Mouse (Mus musculus) liver, embryonic 14.5 days (tissue): ENCODE results near the gene Lbhd1. TPM values are rescaled to one million over a fixed set of nuclear protein-coding genes. Genes with fewer than 3 reads are reported as not detected.

ENCODE experiments used
- ATAC-seq: fragments of 200-750 bp; cut with Nextera tagmentation; 2 replicates; pipeline ENCODE4 v1.8.0; 2017; ENCODE audit warnings: moderate number of reproducible peaks, mild to moderate bottlenecking, moderate library complexity; ENCODE audit not compliant: insufficient read depth
- DNase-seq, 3 experiments: peaks; one replicate each; pipeline ENCODE4 v3.0.0-alpha.2; 2012 to 2013; ENCODE audit warnings: low read depth in 3 of 3, low spot score in 3 of 3
- H3K27ac ChIP-seq: fragments of 300-500 bp; sonication (generic); 2 replicates; pipeline ENCODE4 v1.5.1; 2014; ENCODE audit warnings: moderate library complexity, mild to moderate bottlenecking, control low read depth, inconsistent platforms
- H3K27me3 ChIP-seq: fragments of 300-500 bp; sonication (generic); 2 replicates; pipeline ENCODE4 v1.6.1; 2014; ENCODE audit warnings: mild to moderate bottlenecking, low read length, moderate library complexity; ENCODE audit not compliant: control insufficient read depth, insufficient read depth
- H3K36me3 ChIP-seq: fragments of 300-500 bp; sonication (generic); replicated peaks from 2 replicates; pipeline ENCODE4 v1.6.1; 2014; ENCODE audit warnings: low read depth; ENCODE audit not compliant: control insufficient read depth, insufficient read depth
- H3K4me1 ChIP-seq, 2 experiments: fragments of 200-500 bp in 1 of 2; fragments of 300-500 bp in 1 of 2; sonication (generic) in 1 of 2; replicated peaks; 2 replicates each; pipeline ENCODE4 v1.6.1; 2012 to 2014; ENCODE audit warnings: antibody characterized with exemption in 1 of 2, inconsistent platforms in 1 of 2, low read length in 1 of 2; ENCODE audit not compliant: control insufficient read depth in 2 of 2, insufficient read depth in 2 of 2
- H3K4me2 ChIP-seq: fragments of 300-500 bp; sonication (generic); 2 replicates; pipeline ENCODE4 v1.6.1; 2014; ENCODE audit warnings: low read depth, mild to moderate bottlenecking, control low read depth, moderate library complexity
- H3K4me3 ChIP-seq, 2 experiments: fragments of 200-500 bp in 1 of 2; fragments of 300-500 bp in 1 of 2; sonication (generic) in 1 of 2; 2 replicates each; pipeline ENCODE4 v1.5.1; 2012 to 2014; ENCODE audit warnings: low read depth in 2 of 2, low read length in 2 of 2, mild to moderate bottlenecking in 2 of 2, control low read depth in 1 of 2, inconsistent platforms in 1 of 2, moderate library complexity in 1 of 2; ENCODE audit not compliant: insufficient read depth in 1 of 2
- H3K9ac ChIP-seq: fragments of 300-500 bp; sonication (generic); replicated peaks from 2 replicates; pipeline ENCODE4 v1.6.1; 2014; ENCODE audit warnings: mild to moderate bottlenecking, control low read depth, moderate library complexity
- H3K9me3 ChIP-seq: fragments of 300-500 bp; sonication (generic); 2 replicates; pipeline ENCODE4 v1.6.1; 2016; ENCODE audit warnings: low read length, mixed read lengths; ENCODE audit not compliant: control insufficient read depth
- CTCF ChIP-seq: IDR thresholded peaks from 2 replicates; pipeline ENCODE4 v1.5.1; 2016; ENCODE audit warnings: antibody characterized with exemption, low read depth, control low read depth
- EP300 ChIP-seq: IDR thresholded peaks from 2 replicates; pipeline ENCODE4 v1.6.1; 2016; ENCODE audit warnings: antibody characterized with exemption, low read depth
- whole genome bisulfite sequencing: fragments of 180-500 bp; shearing (Covaris S2); extraction: QIAGEN DNeasy Blood & Tissue Kit; methylation state at CpG from one replicate; pipeline ENCODE4 v1.1.7; 2014; ENCODE audit not compliant: insufficient replicate concordance; 5-methylcytosine and 5-hydroxymethylcytosine counted together
- polyA plus RNA-seq, 2 experiments: library from polyadenylated mRNA; depleted of rRNA in 1 of 2; stranded (reverse) in 1 of 2; unstranded in 1 of 2; fragments of >200 nt; fragmentation: Nextera tagmentation in 1 of 2; extraction: Ambion mirVana in 1 of 2; gene quantifications; 2 replicates each; pipeline versions ENCODE4 v1.2.1 to v1.2.3; 2012 to 2014

The Lbhd1 gene
- polyA plus RNA-seq, 2 experiments, result 3.7 to 43.7 TPM

GRCm38 (mm10) chr19:8897865-8898495 lies 14.4 kb downstream of the Lbhd1 start, which contains the start of gene Ganab:
Gene Ganab, plus strand, starts transcription at chr19:8898071.
- under 1% methylated on average over 53 of the region's 53 CpGs for WGBS
- Histone ChIP-seq H3K27ac (peak within 1 kb of the TSS; percentile 49), H3K9me3 (no peaks in the 10 kb centered on the region), H3K27me3 (no peaks in the 10 kb centered on the region), H3K9ac (peak within 1 kb of the TSS; percentile 91), H3K4me3 (peak within 1 kb of the TSS; percentile 75 to 85), H3K36me3 (peaks cover 21% of the 10 kb centered on the region), H3K4me1 (peaks cover 8 to 23% of the 10 kb centered on the region in 2 experiments), H3K4me2 (peak within 1 kb of the TSS; percentile 76)
- ATAC-seq, result peak; percentile 98
- TF ChIP-seq CTCF (peak; percentile 43), EP300 (no peak; the same call in 1 of the 2 replicates)
- DNase-seq, result peak; percentile 94 to 96 (median 96)

- Histone ChIP-seq H3K27ac (peak overlapping the region; percentile 40), H3K36me3 (peaks cover 27% of the 10 kb centered on the region), H3K9me3 (no peaks in the 10 kb centered on the region), H3K27me3 (no peaks in the 10 kb centered on the region), H3K4me1 (peaks cover 8 to 23% of the 10 kb centered on the region in 2 experiments), H3K4me2 (peak overlapping the region; percentile 76), H3K9ac (peak overlapping the region; percentile 91), H3K4me3 (peak overlapping the region; percentile 75 to 85)
- TF ChIP-seq CTCF (no peak), EP300 (no peak)
- DNase-seq (no peak), ATAC-seq (no peak)
- WGBS, result 2% methylated on average over 13 of the region's 13 CpGs
Measured at GRCm38 (mm10) chr19:8898576-8898975, 15.0 kb downstream of the Lbhd1 start.

- Histone ChIP-seq H3K36me3 (peaks cover 30% of the 10 kb centered on the region), H3K27me3 (no peaks in the 10 kb centered on the region), H3K9ac (peak overlapping the region; percentile 91), H3K4me1 (peaks cover 8 to 20% of the 10 kb centered on the region in 2 experiments), H3K9me3 (no peaks in the 10 kb centered on the region), H3K27ac (no peak overlapping the region; the same call in 1 of the 2 replicates), H3K4me3 (peak overlapping the region; percentile 75 to 85), H3K4me2 (peak overlapping the region; percentile 76)
- no peak for TF ChIP-seq EP300
- no peak for TF ChIP-seq CTCF
- 33% methylated on average over 3 of the region's 3 CpGs for WGBS
- ATAC-seq, result no peak
- no peak for DNase-seq
Measured at GRCm38 (mm10) chr19:8899079-8899478, 15.5 kb downstream of the Lbhd1 start.

- Histone ChIP-seq H3K36me3 (peaks cover 54% of the 10 kb centered on the region), H3K27ac (no peak overlapping the region), H3K9me3 (no peaks in the 10 kb centered on the region), H3K4me2 (no peak overlapping the region), H3K27me3 (no peaks in the 10 kb centered on the region), H3K9ac (no peak overlapping the region), H3K4me1 (peaks cover 8 to 11% of the 10 kb centered on the region in 2 experiments), H3K4me3 (no peak overlapping the region)
- no peak for TF ChIP-seq CTCF
- no peak for TF ChIP-seq EP300
- no peak for DNase-seq
- 87% methylated on average over 5 of the region's 5 CpGs for WGBS
- no peak for ATAC-seq
Measured at GRCm38 (mm10) chr19:8903412-8903811, 19.9 kb downstream of the Lbhd1 start.

- DNase-seq (no peak), ATAC-seq (no peak)
- 72% methylated on average over 6 of the region's 6 CpGs for WGBS
- Histone ChIP-seq H3K9ac (no peak overlapping the region), H3K9me3 (no peaks in the 10 kb centered on the region), H3K4me2 (no peak overlapping the region), H3K27ac (no peak overlapping the region), H3K4me1 (no peaks in the 10 kb centered on the region), H3K4me3 (no peak overlapping the region), H3K27me3 (no peaks in the 10 kb centered on the region), H3K36me3 (peaks cover 94% of the 10 kb centered on the region)
- TF ChIP-seq CTCF (no peak), EP300 (no peak)
Measured at GRCm38 (mm10) chr19:8908531-8908930, 25.0 kb downstream of the Lbhd1 start.
